Mouse (Mus musculus): ENCODE measurements around the gene Uhrf1.

Gene Uhrf1

GRCm38 (mm10) chr17:56273986-56274385, 29.1 kb upstream of the Uhrf1 start:
- CTCF ChIA-PET = no interaction called here

GRCm38 (mm10) chr17:56275842-56276480, 27.2 kb upstream of the Uhrf1 start:
- CTCF ChIA-PET = no interaction called here

GRCm38 (mm10) chr17:56276643-56277566, 26.2 kb upstream of the Uhrf1 start, which contains the start of gene Ticam1:
Gene Ticam1 (minus strand): TSS chr17:56276786.
- CTCF ChIA-PET = interaction anchor here (0.6 to 1.2 kb wide), 2 partner anchors 14 to 975 kb away, joined by 3 to 5 read pairs; no protein-coding TSS in a partner anchor

GRCm38 (mm10) chr17:56277567-56277893, 25.6 kb upstream of the Uhrf1 start:
- CTCF ChIA-PET = interaction anchor here (1.2 kb wide), 1 partner anchor 13 kb away, joined by 3 read pairs; no protein-coding TSS in a partner anchor

GRCm38 (mm10) chr17:56278340-56278739, 24.8 kb upstream of the Uhrf1 start:
- CTCF ChIA-PET = interaction anchor here (1.2 to 1.5 kb wide), 2 partner anchors 14 to 72 kb away, joined by 7 to 12 read pairs; no protein-coding TSS in a partner anchor

GRCm38 (mm10) chr17:56279481-56280155, 23.5 kb upstream of the Uhrf1 start:
- CTCF ChIA-PET = interaction anchor here (0.6 to 1.5 kb wide), 3 partner anchors 15 to 148 kb away, joined by 7 to 12 read pairs (median 7); no protein-coding TSS in a partner anchor

- CTCF ChIA-PET = no interaction called here
Measured at GRCm38 (mm10) chr17:56281193-56281592, 21.9 kb upstream of the Uhrf1 start.

- CTCF ChIA-PET = no interaction called here
Measured at GRCm38 (mm10) chr17:56282802-56283201, 20.3 kb upstream of the Uhrf1 start.

- CTCF ChIA-PET = interaction anchor here (0.6 kb wide), 1 partner anchor 149 kb away, joined by 3 read pairs; no protein-coding TSS in a partner anchor
Measured at GRCm38 (mm10) chr17:56283316-56283715, 19.8 kb upstream of the Uhrf1 start.

- CTCF ChIA-PET = no interaction called here
Measured at GRCm38 (mm10) chr17:56285995-56286394, 17.1 kb upstream of the Uhrf1 start.

GRCm38 (mm10) chr17:56287830-56288229, 15.3 kb upstream of the Uhrf1 start:
- CTCF ChIA-PET = interaction anchor here (0.5 to 0.6 kb wide), 2 partner anchors 185 to 332 kb away, joined by 3 to 8 read pairs; no protein-coding TSS in a partner anchor

GRCm38 (mm10) chr17:56288866-56289265, 14.3 kb upstream of the Uhrf1 start:
- CTCF ChIA-PET = no interaction called here

GRCm38 (mm10) chr17:56289371-56290331, 13.5 kb upstream of the Uhrf1 start:
- CTCF ChIA-PET = no interaction called here

- CTCF ChIA-PET = interaction anchor here (1.4 to 1.5 kb wide), 3 partner anchors 14 to 34 kb away, joined by 3 read pairs; partner anchors contain the start of gene Ticam1
Measured at GRCm38 (mm10) chr17:56290388-56291170, 12.5 kb upstream of the Uhrf1 start.

GRCm38 (mm10) chr17:56291171-56291511, 12.0 kb upstream of the Uhrf1 start:
- CTCF ChIA-PET = interaction anchor here (1.4 to 1.5 kb wide), 3 partner anchors 14 to 34 kb away, joined by 3 read pairs; partner anchors contain the start of gene Ticam1

- CTCF ChIA-PET = interaction anchor here (0.7 to 1.5 kb wide), 4 partner anchors 15 to 170 kb away, joined by 3 to 4 read pairs (median 3); partner anchors contain the start of genes Lrg1 and Ticam1
Measured at GRCm38 (mm10) chr17:56291826-56292475, 11.2 kb upstream of the Uhrf1 start.

GRCm38 (mm10) chr17:56292531-56293222, 10.4 kb upstream of the Uhrf1 start, which contains the start of gene Plin3:
Gene Plin3 (minus strand): TSS chr17:56292873.
- CTCF ChIA-PET = interaction anchor here (0.7 to 0.8 kb wide), 2 partner anchors 11 to 171 kb away, joined by 3 to 4 read pairs; partner anchors contain the start of gene Lrg1

- CTCF ChIA-PET = interaction anchor here (0.8 kb wide), 1 partner anchor 10 kb away, joined by 3 read pairs; no protein-coding TSS in a partner anchor
Measured at GRCm38 (mm10) chr17:56293291-56293690, 9.8 kb upstream of the Uhrf1 start.
